Mouse (Mus musculus) kidney, embryonic 15.5 days (tissue): ENCODE data around the gene Tatdn3. TPM values are rescaled to one million over a fixed set of nuclear protein-coding genes. Genes with fewer than 3 reads are reported as not detected.

Experiments used
- ATAC-seq: fragments of 200-750 bp; cut with Nextera tagmentation; replicated peaks from 2 replicates; pipeline ENCODE4 v1.8.0; 2017; ENCODE audit warnings: moderate TSS enrichment; ENCODE audit not compliant: low FRiP score
- H3K27ac ChIP-seq: fragments of 300-500 bp; sonication (generic); 2 replicates; pipeline ENCODE4 v1.5.1; 2015; ENCODE audit warnings: mild to moderate bottlenecking, inconsistent platforms
- H3K27me3 ChIP-seq: fragments of 300-500 bp; sonication (generic); 2 replicates; pipeline ENCODE4 v1.6.1; 2015; ENCODE audit warnings: inconsistent platforms
- H3K36me3 ChIP-seq: fragments of 300-500 bp; sonication (generic); 2 replicates; pipeline ENCODE4 v1.6.1; 2015; ENCODE audit warnings: inconsistent platforms
- H3K4me1 ChIP-seq: fragments of 300-500 bp; sonication (generic); 2 replicates; pipeline ENCODE4 v1.6.1; 2015; ENCODE audit warnings: inconsistent platforms
- H3K4me2 ChIP-seq: fragments of 300-500 bp; sonication (generic); 2 replicates; pipeline ENCODE4 v1.6.1; 2015; ENCODE audit warnings: moderate library complexity, mild to moderate bottlenecking, inconsistent platforms
- H3K4me3 ChIP-seq: fragments of 300-500 bp; sonication (generic); replicated peaks from 2 replicates; pipeline ENCODE4 v1.5.1; 2015; ENCODE audit warnings: mild to moderate bottlenecking, inconsistent platforms
- H3K9ac ChIP-seq: fragments of 300-500 bp; sonication (generic); 2 replicates; pipeline ENCODE4 v1.6.1; 2015; ENCODE audit warnings: mild to moderate bottlenecking, inconsistent platforms
- H3K9me3 ChIP-seq: fragments of 300-500 bp; sonication (generic); replicated peaks from 2 replicates; pipeline ENCODE4 v1.6.1; 2016; ENCODE audit warnings: inconsistent platforms
- WGBS: fragments of 180-500 bp; shearing (Covaris S2); methylation state at CpG from one replicate; pipeline ENCODE4 v1.1.7; 2015; ENCODE audit warnings: mixed read lengths; 5-methylcytosine and 5-hydroxymethylcytosine counted together
- polyA plus RNA-seq: library from polyadenylated mRNA; unstranded; fragments of >200 nt; fragmentation: Nextera tagmentation; extraction: Ambion mirVana; gene quantifications from 2 replicates; pipeline ENCODE4 v1.2.1, GENCODE M21; 2015

Tatdn3 gene
- polyA plus RNA-seq: 12.8 and 13.8 TPM in 2 replicates

DNA sequence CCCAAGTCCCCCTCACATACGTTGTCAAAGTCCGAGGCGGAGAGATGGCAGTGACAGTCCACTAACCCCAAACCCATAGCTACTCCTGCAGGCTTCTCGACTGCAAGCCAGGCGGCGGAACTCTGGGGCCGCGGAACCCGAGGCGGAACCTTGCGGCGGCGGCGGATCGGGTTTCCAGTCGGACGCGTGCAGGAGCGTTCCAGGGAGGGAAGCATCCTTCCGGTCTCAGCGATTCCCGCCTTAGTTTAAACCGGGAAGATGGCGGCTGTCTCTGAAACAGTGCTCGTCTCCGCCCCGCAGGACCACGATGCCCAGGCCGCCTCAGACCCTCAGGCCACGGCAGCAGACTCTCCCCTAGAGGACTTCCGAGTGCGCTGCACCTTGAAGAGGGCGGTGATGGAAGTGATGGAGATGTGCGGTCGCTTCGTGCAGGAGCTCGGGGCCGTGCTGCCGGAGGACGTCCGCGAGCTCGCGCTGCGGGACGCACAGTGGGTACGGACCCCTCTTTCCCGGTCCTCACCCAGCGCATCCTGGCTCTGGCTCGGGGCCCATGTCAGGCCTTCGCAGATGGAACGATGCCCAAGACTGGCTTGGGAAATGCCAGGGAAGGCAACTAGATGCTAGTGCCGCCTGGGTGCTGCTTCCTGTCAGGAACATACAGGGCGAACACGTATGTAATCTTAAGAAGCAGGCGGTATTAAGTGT is at the start of gene Tatdn3, which contains the start of gene Nsl1:
TSS of gene Tatdn3 (minus strand) at position 152 of the 705 bp plus-strand sequence.
TSS of gene Nsl1 (plus strand) at position 232 of the 705 bp plus-strand sequence.
- Histone ChIP-seq H3K4me2 (peak within 1 kb of the TSS; percentile 88), H3K9ac (peak within 1 kb of the TSS; percentile 94), H3K36me3 (peaks cover 31% of the 10 kb centered on the region), H3K9me3 (no peaks in the 10 kb centered on the region), H3K27ac (peak within 1 kb of the TSS; percentile 76), H3K4me1 (peaks cover 20% of the 10 kb centered on the region), H3K4me3 (peak within 1 kb of the TSS; percentile 98), H3K27me3 (no peaks in the 10 kb centered on the region)
- peak; percentile 91 for ATAC-seq
- WGBS: under 1% methylated on average over 56 of the region's 56 CpGs

DNA sequence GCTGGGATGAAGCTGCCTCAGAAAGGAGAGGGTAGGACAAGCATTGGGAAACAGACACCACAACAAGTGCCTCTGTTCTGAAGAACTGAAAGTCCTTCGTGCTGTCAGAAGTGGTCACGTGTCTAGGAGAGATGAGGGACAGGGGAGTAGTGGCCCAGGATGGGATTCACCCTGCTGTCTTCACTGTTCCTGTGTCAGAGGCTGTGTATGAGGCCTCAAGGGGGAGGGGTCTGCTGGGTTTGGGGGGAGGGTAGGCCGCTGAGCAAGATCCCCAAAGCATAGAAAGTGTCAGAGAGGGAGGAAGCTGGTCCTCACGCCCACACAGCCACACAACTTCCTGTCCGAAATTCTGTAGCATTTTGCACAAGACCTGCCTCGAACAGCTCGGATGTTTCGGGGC is 48.4 kb upstream of the Tatdn3 start:
- no peaks in the 10 kb centered on the region for H3K9me3 ChIP-seq
- no peaks in the 10 kb centered on the region for H3K36me3 ChIP-seq
- ATAC-seq: no peak
- H3K9ac ChIP-seq: no peak overlapping the region
- H3K4me3 ChIP-seq: no peak overlapping the region
- peak overlapping the region; percentile 51 for H3K27ac ChIP-seq
- no peaks in the 10 kb centered on the region; the same call in 1 of the 2 replicates for H3K27me3 ChIP-seq
- 35% methylated on average over 8 of the region's 8 CpGs for WGBS
- H3K4me1 ChIP-seq: peaks cover 15% of the 10 kb centered on the region
- no peak overlapping the region for H3K4me2 ChIP-seq

DNA sequence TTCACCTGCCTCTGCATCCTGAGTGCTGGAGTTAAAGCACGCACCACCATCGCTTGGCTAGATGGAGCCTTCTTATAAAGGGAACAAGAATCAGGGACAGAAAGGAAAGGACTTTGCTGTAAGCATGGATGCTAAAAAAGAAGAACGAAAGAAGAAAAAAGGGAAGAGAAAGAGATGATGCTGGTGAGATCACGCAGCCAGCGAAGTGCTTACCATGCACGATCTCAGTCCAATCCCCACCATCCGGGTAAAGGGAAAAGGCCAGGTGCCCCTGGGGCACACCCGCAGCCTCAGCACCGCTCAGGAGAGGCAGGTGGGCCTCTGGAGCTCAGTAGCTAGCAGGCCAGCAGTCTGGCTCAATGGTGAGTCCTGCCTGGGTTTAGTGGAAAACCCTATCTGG is 47.2 kb upstream of the Tatdn3 start:
- Histone ChIP-seq H3K27me3 (no peaks in the 10 kb centered on the region; the same call in 1 of the 2 replicates), H3K4me2 (no peak overlapping the region), H3K4me3 (no peak overlapping the region), H3K27ac (no peak overlapping the region), H3K4me1 (peaks cover 15% of the 10 kb centered on the region), H3K9me3 (no peaks in the 10 kb centered on the region), H3K9ac (no peak overlapping the region), H3K36me3 (no peaks in the 10 kb centered on the region)
- 89% methylated on average over 9 of the region's 9 CpGs for WGBS
- no peak for ATAC-seq

DNA sequence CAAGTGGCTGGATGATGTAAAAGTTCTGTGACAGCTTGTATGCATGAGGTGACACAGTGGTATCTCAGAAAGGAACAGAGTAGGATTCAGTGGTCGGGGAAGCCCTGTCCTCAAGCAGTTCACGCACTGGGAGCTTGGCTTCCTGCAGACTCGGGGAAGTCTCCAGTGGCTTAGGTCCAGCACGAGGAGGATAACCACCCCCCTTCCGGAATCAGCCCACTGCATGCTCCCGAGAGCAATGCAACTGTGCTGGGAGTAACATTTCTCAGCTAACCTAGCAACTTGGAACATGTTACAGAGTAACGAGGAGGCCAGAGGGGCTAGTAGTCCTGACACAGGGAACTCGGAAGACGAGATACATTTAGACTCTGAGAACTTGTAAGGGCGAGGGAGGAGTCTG is 44.6 kb upstream of the Tatdn3 start:
- Histone ChIP-seq H3K9me3 (no peaks in the 10 kb centered on the region), H3K9ac (no peak overlapping the region), H3K4me1 (peaks cover 15% of the 10 kb centered on the region), H3K4me2 (no peak overlapping the region), H3K4me3 (no peak overlapping the region), H3K36me3 (no peaks in the 10 kb centered on the region), H3K27ac (no peak overlapping the region), H3K27me3 (no peaks in the 10 kb centered on the region)
- WGBS: 58% methylated on average over 10 of the region's 10 CpGs
- no peak for ATAC-seq

DNA sequence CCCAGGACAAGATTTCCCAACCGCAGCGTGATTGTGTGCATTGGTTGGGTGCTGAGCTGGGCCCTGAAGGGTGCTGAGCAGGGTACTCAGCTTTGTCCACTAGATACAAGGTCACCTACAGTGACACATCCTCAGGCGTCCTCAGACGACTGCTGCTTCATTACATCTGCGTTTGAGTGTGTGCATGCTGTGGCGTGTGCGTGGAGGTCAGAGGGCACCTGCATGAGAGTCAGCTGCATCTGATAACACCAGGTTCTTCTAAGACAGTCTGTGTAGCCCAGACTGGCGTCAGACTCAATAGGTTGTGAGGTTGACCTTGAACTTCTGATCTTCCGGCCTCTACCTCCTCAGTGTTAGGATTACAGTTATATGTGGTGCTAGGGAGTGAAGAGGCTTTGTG is 42.5 kb upstream of the Tatdn3 start:
- Histone ChIP-seq H3K27ac (no peak overlapping the region), H3K9me3 (no peaks in the 10 kb centered on the region), H3K4me1 (peaks cover under 1% of the 10 kb centered on the region; the same call in 1 of the 2 replicates), H3K4me3 (no peak overlapping the region), H3K9ac (no peak overlapping the region), H3K4me2 (no peak overlapping the region), H3K36me3 (no peaks in the 10 kb centered on the region), H3K27me3 (0 out of 2 replicates have a peak, but pooled peaks cover 5% of the 10 kb centered on the region)
- no peak for ATAC-seq
- WGBS: 85% methylated on average over 9 of the region's 9 CpGs

DNA sequence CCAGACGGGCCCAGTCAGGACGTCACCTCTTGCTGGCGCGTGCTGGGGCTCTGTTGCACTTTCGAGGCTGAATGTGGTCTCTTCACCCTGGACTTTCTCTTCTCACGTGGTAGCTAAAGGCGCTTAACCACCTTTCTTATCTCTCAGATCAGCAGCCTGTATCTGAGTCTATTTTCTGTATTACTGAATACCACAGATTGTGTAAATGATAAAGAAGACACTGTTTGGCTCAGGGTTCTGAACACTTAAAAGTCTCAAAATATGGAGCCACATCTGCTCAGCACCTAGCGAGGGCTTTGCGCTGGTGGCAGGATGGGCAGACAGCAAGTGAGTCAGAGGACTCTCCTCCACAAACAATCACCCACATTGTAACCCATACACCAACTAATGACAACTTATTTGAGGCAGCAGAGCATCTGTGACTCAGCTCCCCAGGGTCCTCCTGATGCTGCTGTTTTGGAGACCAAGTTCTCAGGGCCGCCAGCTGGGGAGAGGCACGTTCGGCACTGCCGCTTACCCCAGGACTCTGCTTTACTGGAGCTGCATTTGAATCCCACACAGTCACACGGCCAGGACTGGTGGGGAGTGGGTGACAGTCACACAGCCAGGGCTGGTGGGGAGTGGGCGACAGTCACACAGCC is 40.1 kb upstream of the Tatdn3 start:
- Histone ChIP-seq H3K4me3 (no peak overlapping the region), H3K27ac (no peak overlapping the region), H3K9ac (no peak overlapping the region), H3K36me3 (no peaks in the 10 kb centered on the region), H3K4me1 (peaks cover 17% of the 10 kb centered on the region), H3K27me3 (0 out of 2 replicates have a peak, but pooled peaks cover 15% of the 10 kb centered on the region), H3K4me2 (no peak overlapping the region), H3K9me3 (no peaks in the 10 kb centered on the region)
- 85% methylated on average over 15 of the region's 15 CpGs for WGBS
- no peak for ATAC-seq

DNA sequence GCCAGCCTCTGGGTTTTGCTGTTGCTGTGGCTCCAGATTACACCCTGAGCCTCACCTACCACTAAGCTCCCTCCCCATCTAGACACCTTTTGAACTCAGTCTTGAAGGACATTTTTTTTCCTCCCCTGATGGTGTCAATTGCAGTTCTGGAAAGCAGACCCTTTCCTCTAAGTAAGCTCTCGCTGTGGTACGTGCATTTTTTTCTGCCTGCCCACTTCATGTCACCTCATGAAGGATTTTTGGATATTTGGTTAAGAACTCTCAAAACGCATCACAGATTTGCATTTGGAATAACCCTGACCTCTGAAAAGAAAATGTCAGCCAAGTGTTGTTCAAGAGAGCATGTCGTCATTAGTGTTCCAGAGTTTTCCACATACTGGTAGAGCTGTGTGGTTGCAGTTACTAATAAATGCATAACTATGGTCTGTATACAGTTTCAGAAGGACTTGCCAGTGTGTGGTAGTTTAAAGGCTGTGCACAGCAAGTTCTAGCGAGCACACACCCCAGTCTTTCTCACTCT is 37.1 kb upstream of the Tatdn3 start:
- Histone ChIP-seq H3K4me3 (no peak overlapping the region), H3K4me1 (peaks cover 30% of the 10 kb centered on the region), H3K27ac (no peak overlapping the region), H3K9ac (no peak overlapping the region), H3K36me3 (no peaks in the 10 kb centered on the region), H3K27me3 (0 out of 2 replicates have a peak, but pooled peaks cover 15% of the 10 kb centered on the region), H3K9me3 (no peaks in the 10 kb centered on the region), H3K4me2 (0 out of 2 replicates have a peak overlapping the region, but pooled peaks have one; percentile 100)
- ATAC-seq: no peak
- WGBS: 65% methylated on average over 5 of the region's 5 CpGs

DNA sequence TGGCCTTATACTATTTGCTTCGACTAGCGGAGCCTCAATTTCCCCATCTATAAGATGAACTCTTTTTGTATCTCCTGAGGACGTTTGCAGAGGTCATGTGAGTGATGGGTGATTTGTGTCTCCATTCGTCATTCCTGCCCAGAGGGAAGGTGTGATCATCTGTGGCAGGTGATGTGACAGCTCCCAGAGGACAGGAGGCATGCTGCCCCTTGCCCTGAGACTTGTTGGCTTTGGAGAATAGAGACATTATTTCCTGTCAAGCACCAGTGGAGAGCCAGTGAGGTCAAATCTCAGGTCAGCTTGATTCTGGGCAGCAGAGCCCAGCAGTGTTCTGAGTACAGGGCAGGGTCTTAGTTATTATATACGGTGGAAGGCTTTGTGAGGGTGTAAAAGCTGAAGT is 36.4 kb upstream of the Tatdn3 start:
- 31% methylated on average over 5 of the region's 5 CpGs for WGBS
- Histone ChIP-seq H3K36me3 (no peaks in the 10 kb centered on the region), H3K4me2 (peak overlapping the region; percentile 100), H3K9me3 (no peaks in the 10 kb centered on the region), H3K27me3 (0 out of 2 replicates have a peak, but pooled peaks cover 15% of the 10 kb centered on the region), H3K4me3 (peak overlapping the region; percentile 71), H3K9ac (0 out of 2 replicates have a peak overlapping the region, but pooled peaks have one; percentile 71), H3K4me1 (peaks cover 30% of the 10 kb centered on the region), H3K27ac (no peak overlapping the region)
- no peak for ATAC-seq

DNA sequence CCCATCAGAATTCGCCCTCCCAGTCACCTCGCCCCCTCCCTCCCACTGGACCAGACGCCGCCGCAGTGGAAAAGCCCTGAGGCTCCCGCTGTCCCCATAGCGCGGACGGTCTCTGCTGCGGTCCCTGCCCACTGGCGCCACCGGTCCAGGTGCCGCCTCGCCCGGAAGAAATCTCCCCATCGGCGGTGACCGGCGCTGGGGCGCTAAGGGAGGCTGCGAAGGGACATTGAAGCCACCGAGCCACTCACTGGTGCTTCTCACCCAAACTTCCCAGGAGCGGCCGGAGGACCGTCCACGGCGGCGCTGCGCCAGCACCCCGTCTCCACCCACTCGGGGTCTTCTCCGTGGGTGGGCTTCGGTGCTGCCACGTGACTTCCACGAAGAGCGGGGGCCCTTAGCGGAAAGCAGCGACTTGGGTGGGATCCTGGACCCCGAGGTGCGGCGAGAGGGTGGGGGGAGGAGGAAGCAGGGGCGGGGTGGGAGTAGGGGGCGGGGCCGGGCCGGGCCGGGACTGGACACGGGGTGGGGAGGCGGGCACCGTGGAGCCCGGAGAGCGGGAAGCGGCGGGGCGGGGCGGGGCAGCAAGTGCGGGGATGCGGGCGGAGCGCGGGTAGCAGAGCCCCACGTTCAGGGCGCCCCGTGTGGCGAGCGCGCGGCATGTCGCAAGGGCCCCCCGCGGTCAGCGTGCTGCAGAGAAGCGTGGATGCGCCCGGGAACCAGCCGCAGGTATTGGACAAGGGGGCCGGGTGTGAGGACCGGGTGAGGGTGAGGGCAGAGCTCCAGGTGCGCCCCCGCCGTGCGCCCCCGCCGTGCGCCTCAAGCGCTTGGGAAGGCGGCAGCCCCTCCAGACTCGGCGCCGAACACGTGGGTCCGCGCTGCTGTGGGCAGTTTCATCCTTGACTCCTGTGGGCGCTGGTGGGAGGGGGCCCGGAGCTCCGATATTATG is 35.3 kb upstream of the Tatdn3 start, which contains the start of gene Batf3:
TSS of gene Batf3 (plus strand) at position 46 of the 946 bp plus-strand sequence.
- ATAC-seq: peak; percentile 69
- under 1% methylated on average over 78 of the region's 95 CpGs for WGBS
- H3K9ac ChIP-seq: peak within 1 kb of the TSS; percentile 71
- peaks cover 30% of the 10 kb centered on the region for H3K4me1 ChIP-seq
- H3K27me3 ChIP-seq: 0 out of 2 replicates have a peak, but pooled peaks cover 15% of the 10 kb centered on the region
- no peaks in the 10 kb centered on the region for H3K36me3 ChIP-seq
- peak within 1 kb of the TSS; percentile 71 for H3K4me3 ChIP-seq
- H3K9me3 ChIP-seq: no peaks in the 10 kb centered on the region
- H3K27ac ChIP-seq: peak within 1 kb of the TSS; percentile 71
- H3K4me2 ChIP-seq: peak within 1 kb of the TSS; percentile 100

DNA sequence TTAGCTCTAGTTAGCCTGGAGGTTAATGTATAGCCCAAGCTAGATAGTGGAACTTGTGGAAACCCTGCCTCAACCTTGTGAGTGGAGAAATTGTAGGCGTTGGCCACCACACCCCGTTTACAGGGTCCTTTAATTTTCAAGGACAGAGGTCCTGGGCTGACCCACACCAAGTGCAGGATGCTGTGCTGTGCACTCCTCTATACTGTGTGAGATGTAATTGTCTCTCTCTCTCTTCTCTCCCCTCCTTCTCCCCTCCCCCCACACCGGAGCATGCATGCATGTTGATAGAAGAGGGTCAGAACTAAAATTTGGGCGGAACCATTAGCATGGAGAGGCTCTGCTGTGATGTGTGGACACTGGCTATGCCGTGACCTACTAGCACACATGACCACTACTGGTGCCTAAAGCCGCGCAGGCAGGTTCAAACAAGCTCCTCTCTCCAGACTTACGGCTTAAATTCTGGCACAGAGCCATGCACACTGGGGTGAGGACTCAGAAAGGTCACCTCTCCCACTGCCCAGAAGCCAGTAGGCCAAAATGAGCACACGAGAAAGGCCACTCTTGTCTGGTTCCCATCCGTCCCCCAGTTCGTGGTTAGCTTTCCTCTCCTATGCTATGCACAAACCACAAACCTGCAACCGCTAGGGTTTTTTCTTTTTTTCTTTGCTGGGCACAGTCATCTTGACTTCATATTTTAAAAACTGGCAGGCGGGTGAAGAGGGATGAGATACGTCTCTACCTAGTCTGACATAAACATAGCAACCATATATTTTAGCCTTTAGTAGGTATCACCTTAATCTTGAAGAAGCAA is 34.3 kb upstream of the Tatdn3 start:
- Histone ChIP-seq H3K27me3 (0 out of 2 replicates have a peak, but pooled peaks cover 15% of the 10 kb centered on the region), H3K4me3 (peak overlapping the region; percentile 71), H3K36me3 (no peaks in the 10 kb centered on the region), H3K27ac (peak overlapping the region; percentile 71; the same call in 1 of the 2 replicates), H3K4me2 (peak overlapping the region; percentile 100), H3K9ac (no peak overlapping the region), H3K4me1 (peaks cover 34% of the 10 kb centered on the region), H3K9me3 (no peaks in the 10 kb centered on the region)
- 43% methylated on average over 14 of the region's 14 CpGs for WGBS
- ATAC-seq: peak; percentile 26
